Mouse (Mus musculus): ENCODE data around the gene Foxd1. TPM values are rescaled to one million over a fixed set of nuclear protein-coding genes. Genes with fewer than 3 reads are reported as not detected.
A peak's percentile ranks its signal among the peaks of the same experiment; 100 is the strongest.

The Foxd1 gene
- polyA plus RNA-seq, 1 experiment from 2014 or later, result not detected

DNA sequence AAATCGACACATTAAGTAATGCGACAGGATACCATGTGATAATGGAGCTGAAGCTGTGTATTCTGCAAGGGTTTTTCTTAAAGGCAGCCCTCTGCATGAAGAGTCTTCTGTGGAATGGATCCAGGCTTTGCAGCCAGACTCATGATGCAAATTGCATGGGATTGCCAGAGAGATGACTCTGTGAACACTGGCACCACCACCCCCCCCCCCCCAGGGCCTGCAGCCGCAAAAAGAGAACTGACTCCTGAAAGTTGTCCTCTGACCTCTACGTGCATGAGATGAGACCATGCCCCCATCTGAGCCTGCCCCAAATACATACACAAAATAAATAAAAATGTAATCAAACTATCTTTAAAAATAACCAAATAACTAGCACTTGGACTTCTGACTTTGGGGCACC is 4.6 kb upstream of the Foxd1 start:
- 78% methylated on average over 4 of the region's 4 CpGs for WGBS
- no peak for DNase-seq (ENCODE audit: low spot score)
- peaks cover 54% of the 10 kb centered on the region for H3K27me3 ChIP-seq (replicated peaks; ENCODE audit: control insufficient read depth, insufficient read depth, low read length)

DNA sequence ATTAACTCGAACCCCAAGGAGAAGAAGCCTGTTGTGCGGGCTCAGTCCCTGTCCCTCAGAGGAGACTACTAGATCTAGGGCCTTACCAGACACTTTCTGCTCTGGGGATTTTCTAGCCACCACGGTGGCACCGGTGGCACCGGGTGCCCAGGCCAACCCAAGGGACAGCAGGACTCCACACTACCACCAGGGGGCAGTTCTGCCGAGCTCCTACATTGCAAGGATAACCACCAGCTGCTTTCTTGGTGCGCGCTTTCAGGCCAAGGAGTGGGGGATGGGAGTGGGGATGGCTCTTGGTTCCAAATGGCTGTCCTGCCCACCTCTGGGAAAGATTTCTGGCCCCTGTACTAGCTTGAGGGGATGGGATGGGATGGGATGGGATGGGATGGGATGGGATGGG is 2.5 kb upstream of the Foxd1 start:
- Histone ChIP-seq H3K27ac (ENCODE audit: low read depth) (no peak overlapping the region), H3K4me2 (ENCODE audit: low read length) (no peak overlapping the region), H3K4me3 (ENCODE audit: low read depth, low read length) (no peak overlapping the region), H3K27me3 (replicated peaks; ENCODE audit: control insufficient read depth, insufficient read depth, low read length) (peaks cover 73% of the 10 kb centered on the region), H3K4me1 (replicated peaks; ENCODE audit: control insufficient read depth, insufficient read depth, low read length) (peaks cover 21% of the 10 kb centered on the region), H3K9ac (ENCODE audit: low read length) (no peak overlapping the region), H3K36me3 (ENCODE audit: control insufficient read depth, insufficient read depth, low read length) (no peaks in the 10 kb centered on the region), H3K9me3 (ENCODE audit: control insufficient read depth, low read length) (no peaks in the 10 kb centered on the region)
- ATAC-seq (replicated peaks; ENCODE audit: low FRiP score, low TSS enrichment, low read depth) (no peak), DNase-seq (ENCODE audit: low spot score) (no peak)
- 12% methylated on average over 8 of the region's 8 CpGs for WGBS

More for the DNA sequence above, 4.6 kb upstream of the Foxd1 start:
- no peak overlapping the region for H3K4me2 ChIP-seq (ENCODE audit: low read length)
- no peaks in the 10 kb centered on the region for H3K9me3 ChIP-seq (ENCODE audit: control insufficient read depth, low read length)
- H3K4me1 ChIP-seq (replicated peaks; ENCODE audit: control insufficient read depth, insufficient read depth, low read length), result peaks cover 8% of the 10 kb centered on the region
- no peak overlapping the region for H3K4me3 ChIP-seq (ENCODE audit: low read depth, low read length)
- no peak overlapping the region for H3K9ac ChIP-seq (ENCODE audit: low read length)
- H3K36me3 ChIP-seq (ENCODE audit: control insufficient read depth, insufficient read depth, low read length), result no peaks in the 10 kb centered on the region
- ATAC-seq (replicated peaks; ENCODE audit: low FRiP score, low TSS enrichment, low read depth), result no peak
- no peak overlapping the region for H3K27ac ChIP-seq (ENCODE audit: low read depth)

DNA sequence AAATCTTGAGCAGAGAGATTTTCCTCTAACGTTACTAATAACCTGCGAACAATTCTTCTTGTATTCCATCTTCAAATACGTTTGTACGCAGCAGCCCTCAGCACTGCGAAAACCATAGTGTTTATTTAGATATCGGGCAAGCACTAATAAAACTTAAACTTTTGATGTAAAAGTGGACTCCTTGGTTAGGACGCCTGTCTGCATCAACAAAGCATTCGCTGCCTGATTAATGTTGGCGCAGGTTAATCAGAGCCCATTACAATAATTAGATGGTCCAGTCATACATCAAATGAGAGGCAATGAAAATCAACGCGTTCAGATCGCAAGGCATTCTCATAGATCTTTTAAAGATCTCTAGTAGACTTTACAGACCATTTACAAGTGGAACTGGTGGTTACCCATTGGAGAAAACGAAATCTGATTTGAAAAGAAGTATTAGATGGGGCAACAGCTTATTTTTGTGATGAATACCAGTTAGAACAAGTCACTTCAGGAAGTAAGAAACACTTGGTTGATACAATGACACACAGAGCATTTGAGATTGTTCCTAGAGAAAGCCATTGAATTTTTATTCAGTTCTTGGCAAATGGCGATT is 1.6 kb upstream of the Foxd1 start:
- peaks cover 82% of the 10 kb centered on the region for H3K27me3 ChIP-seq (replicated peaks; ENCODE audit: control insufficient read depth, insufficient read depth, low read length)
- no peaks in the 10 kb centered on the region for H3K36me3 ChIP-seq (ENCODE audit: control insufficient read depth, insufficient read depth, low read length)
- no peak overlapping the region for H3K9ac ChIP-seq (ENCODE audit: low read length)
- ATAC-seq (replicated peaks; ENCODE audit: low FRiP score, low TSS enrichment, low read depth), result no peak
- WGBS, result 12% methylated on average over 14 of the region's 14 CpGs
- H3K27ac ChIP-seq (ENCODE audit: low read depth), result no peak overlapping the region
- H3K4me3 ChIP-seq (ENCODE audit: low read depth, low read length), result no peak overlapping the region
- no peaks in the 10 kb centered on the region for H3K9me3 ChIP-seq (ENCODE audit: control insufficient read depth, low read length)
- H3K4me1 ChIP-seq (replicated peaks; ENCODE audit: control insufficient read depth, insufficient read depth, low read length), result peaks cover 21% of the 10 kb centered on the region
- no peak for DNase-seq (ENCODE audit: low spot score)
- H3K4me2 ChIP-seq (ENCODE audit: low read length), result no peak overlapping the region

DNA sequence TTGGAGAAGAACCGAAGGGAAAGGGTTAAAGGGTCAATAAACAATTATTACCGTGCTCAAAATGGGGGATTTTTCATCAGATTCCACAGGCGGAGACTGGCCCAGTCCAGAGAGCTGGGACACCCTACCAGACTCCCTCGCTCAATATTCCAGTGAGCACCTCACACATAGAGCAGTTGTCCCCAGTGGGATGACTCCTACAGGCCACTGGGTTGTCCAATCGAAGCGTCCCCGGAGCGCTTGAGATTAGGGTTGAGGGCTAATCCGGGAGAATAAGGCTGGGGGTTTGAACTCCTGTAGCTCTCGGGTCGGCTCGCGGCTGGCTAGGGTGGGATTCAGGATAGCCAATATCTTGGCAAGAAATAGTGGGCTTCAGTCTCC is 343 bp upstream of the Foxd1 start:
- no peak overlapping the region for H3K27ac ChIP-seq (ENCODE audit: low read depth)
- H3K4me1 ChIP-seq (replicated peaks; ENCODE audit: control insufficient read depth, insufficient read depth, low read length), result peaks cover 21% of the 10 kb centered on the region
- peak overlapping the region; percentile 41 for H3K4me3 ChIP-seq (ENCODE audit: low read depth, low read length)
- H3K4me2 ChIP-seq (ENCODE audit: low read length), result peak overlapping the region; percentile 74
- H3K27me3 ChIP-seq (replicated peaks; ENCODE audit: control insufficient read depth, insufficient read depth, low read length), result peaks cover 92% of the 10 kb centered on the region
- WGBS, result under 1% methylated on average over 13 of the region's 13 CpGs
- no peak for DNase-seq (ENCODE audit: low spot score)
- H3K36me3 ChIP-seq (ENCODE audit: control insufficient read depth, insufficient read depth, low read length), result no peaks in the 10 kb centered on the region
- H3K9me3 ChIP-seq (ENCODE audit: control insufficient read depth, low read length), result no peaks in the 10 kb centered on the region
- 0 out of 2 replicates have a peak, but pooled peaks have one; percentile 19 for ATAC-seq (replicated peaks; ENCODE audit: low FRiP score, low TSS enrichment, low read depth)
- H3K9ac ChIP-seq (ENCODE audit: low read length), result no peak overlapping the region

DNA sequence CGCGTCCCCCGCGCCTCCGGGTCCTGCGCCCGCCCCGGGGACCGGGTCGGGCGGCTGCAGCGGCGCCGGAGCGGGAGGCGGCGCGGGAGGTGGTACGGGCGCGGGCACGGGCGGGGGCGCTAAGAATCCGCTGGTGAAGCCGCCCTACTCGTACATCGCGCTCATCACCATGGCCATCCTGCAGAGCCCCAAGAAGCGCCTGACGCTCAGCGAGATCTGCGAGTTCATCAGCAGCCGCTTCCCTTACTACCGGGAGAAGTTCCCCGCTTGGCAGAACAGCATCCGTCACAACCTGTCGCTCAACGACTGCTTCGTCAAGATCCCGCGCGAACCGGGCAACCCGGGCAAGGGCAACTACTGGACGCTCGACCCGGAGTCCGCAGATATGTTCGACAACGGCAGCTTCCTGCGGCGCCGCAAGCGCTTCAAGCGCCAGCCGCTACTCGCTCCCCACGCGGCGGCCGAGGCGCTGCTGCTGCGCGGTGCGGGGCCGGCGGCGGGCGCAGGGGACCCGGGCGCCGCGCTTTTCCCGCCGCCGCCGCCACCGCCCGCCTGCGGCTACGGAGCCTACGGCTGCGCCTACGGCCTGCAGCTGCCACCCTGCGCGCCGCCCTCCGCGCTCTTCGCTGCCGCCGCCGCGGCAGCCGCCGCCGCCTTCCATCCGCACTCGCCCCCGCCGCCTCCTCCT is 973 bp downstream of the Foxd1 start:
- Histone ChIP-seq H3K36me3 (ENCODE audit: control insufficient read depth, insufficient read depth, low read length) (no peaks in the 10 kb centered on the region), H3K9ac (ENCODE audit: low read length) (0 out of 2 replicates have a peak overlapping the region, but pooled peaks have one; percentile 10), H3K9me3 (ENCODE audit: control insufficient read depth, low read length) (no peaks in the 10 kb centered on the region), H3K4me3 (ENCODE audit: low read depth, low read length) (peak overlapping the region; percentile 41), H3K4me2 (ENCODE audit: low read length) (peak overlapping the region; percentile 74), H3K27me3 (replicated peaks; ENCODE audit: control insufficient read depth, insufficient read depth, low read length) (peaks cover 98% of the 10 kb centered on the region), H3K4me1 (replicated peaks; ENCODE audit: control insufficient read depth, insufficient read depth, low read length) (peaks cover 21% of the 10 kb centered on the region), H3K27ac (ENCODE audit: low read depth) (no peak overlapping the region)
- ATAC-seq (replicated peaks; ENCODE audit: low FRiP score, low TSS enrichment, low read depth) (no peak), DNase-seq (ENCODE audit: low spot score) (peak; percentile 87)
- WGBS, result under 1% methylated on average over 91 of the region's 102 CpGs

DNA sequence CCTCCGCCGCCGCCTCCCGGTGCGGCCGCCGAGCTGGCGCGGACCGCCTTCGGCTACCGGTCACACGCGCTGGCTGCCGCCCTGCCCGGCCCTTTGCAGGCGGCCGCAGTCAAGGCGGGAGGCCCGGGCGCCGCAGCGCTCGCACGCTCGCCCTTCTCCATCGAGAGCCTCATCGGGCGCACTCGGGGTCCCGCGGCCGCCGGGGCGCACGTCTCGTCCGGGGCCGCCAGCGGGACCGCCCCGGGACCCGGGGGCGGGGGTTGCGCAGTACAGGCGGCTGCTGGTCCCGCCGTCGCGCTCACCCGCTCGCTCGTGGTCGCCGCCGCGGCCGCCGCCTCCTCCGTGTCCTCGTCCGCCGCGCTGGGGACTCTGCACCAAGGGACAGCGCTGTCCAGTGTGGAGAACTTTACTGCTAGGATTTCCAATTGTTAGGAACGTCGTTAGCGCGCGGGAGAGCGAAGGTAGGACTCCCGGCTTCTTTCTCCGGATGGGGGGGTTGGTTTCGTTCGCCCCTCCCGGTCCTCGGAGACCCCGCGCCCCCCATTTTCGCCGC is 1.6 kb downstream of the Foxd1 start:
- DNase-seq (ENCODE audit: low spot score) (peak; percentile 78), ATAC-seq (replicated peaks; ENCODE audit: low FRiP score, low TSS enrichment, low read depth) (0 out of 2 replicates have a peak, but pooled peaks have one; percentile 22)
- Histone ChIP-seq H3K4me2 (ENCODE audit: low read length) (peak overlapping the region; percentile 74), H3K27me3 (replicated peaks; ENCODE audit: control insufficient read depth, insufficient read depth, low read length) (peaks cover 98% of the 10 kb centered on the region), H3K27ac (ENCODE audit: low read depth) (no peak overlapping the region), H3K9me3 (ENCODE audit: control insufficient read depth, low read length) (no peaks in the 10 kb centered on the region), H3K4me1 (replicated peaks; ENCODE audit: control insufficient read depth, insufficient read depth, low read length) (peaks cover 21% of the 10 kb centered on the region), H3K36me3 (ENCODE audit: control insufficient read depth, insufficient read depth, low read length) (no peaks in the 10 kb centered on the region), H3K4me3 (ENCODE audit: low read depth, low read length) (peak overlapping the region; percentile 41), H3K9ac (ENCODE audit: low read length) (0 out of 2 replicates have a peak overlapping the region, but pooled peaks have one; percentile 10)
- under 1% methylated on average over 78 of the region's 81 CpGs for WGBS

DNA sequence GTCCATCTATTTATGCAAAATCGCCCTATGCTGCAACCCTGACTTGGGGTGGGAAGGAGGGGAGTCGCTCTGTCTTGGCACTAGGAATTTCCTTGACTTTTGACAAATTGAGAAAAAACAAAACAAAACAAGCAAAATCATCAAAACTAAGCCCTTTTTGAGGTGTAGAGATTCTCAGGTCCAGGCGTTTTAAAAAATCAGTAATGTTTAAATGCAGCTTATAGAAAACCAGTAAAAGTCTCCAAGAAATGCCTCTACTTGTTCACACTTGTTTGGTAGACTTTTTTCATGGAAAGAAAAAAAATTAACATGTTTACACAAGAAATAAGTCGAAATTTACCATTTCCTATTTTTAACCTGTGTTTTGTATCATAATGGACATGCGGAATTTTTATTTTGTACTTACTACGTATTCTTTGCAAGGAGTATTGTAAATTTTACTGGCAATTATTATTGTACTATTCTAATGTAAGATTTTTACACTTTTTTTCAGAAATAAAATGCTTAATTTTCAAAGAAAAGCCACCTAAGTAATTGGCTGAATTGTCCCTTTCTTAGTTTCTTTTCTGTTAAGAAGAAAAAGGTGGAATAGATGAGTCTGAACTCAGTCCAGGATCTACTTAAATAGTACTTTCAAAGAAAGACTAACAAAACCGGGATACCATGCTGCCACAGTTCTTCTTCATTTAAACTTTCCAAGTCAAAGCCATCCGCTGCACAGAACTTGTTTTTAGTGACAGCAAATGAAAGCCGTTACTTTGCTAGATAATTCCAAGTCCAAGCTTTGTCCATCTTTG is 2.3 kb downstream of the Foxd1 start:
- H3K9me3 ChIP-seq (ENCODE audit: control insufficient read depth, low read length), result no peaks in the 10 kb centered on the region
- DNase-seq (ENCODE audit: low spot score) (peak; percentile 62), ATAC-seq (replicated peaks; ENCODE audit: low FRiP score, low TSS enrichment, low read depth) (no peak)
- no peak overlapping the region for H3K4me3 ChIP-seq (ENCODE audit: low read depth, low read length)
- H3K9ac ChIP-seq (ENCODE audit: low read length), result no peak overlapping the region
- H3K36me3 ChIP-seq (ENCODE audit: control insufficient read depth, insufficient read depth, low read length), result no peaks in the 10 kb centered on the region
- 5% methylated on average over 9 of the region's 9 CpGs for WGBS
- H3K27ac ChIP-seq (ENCODE audit: low read depth), result no peak overlapping the region
- H3K4me2 ChIP-seq (ENCODE audit: low read length), result no peak overlapping the region
- H3K4me1 ChIP-seq (replicated peaks; ENCODE audit: control insufficient read depth, insufficient read depth, low read length), result peaks cover 21% of the 10 kb centered on the region
- peaks cover 98% of the 10 kb centered on the region for H3K27me3 ChIP-seq (replicated peaks; ENCODE audit: control insufficient read depth, insufficient read depth, low read length)

DNA sequence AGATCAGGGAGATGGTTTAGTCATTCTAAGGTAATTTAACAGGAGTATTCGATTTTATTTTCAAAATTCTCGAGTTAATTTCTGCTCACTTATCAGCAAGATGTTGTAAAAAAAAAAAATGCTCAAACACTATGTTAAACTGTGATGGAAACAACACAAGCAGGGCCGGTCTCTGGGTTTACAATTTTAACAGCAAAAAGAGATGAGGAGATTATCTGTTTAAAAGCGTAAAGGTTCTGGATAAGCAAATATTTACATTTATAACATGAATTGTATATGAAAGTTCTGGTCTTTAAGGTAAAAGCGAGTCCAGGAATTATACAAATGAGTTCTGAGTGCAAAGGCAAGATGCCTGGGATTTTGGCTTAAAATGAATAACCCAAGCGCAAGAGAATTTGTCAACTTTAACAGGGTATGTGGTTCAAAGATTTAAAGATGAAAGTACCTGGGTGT is 3.0 kb downstream of the Foxd1 start:
- WGBS, result 6% methylated on average over 6 of the region's 6 CpGs
- Histone ChIP-seq H3K36me3 (ENCODE audit: control insufficient read depth, insufficient read depth, low read length) (no peaks in the 10 kb centered on the region), H3K4me2 (ENCODE audit: low read length) (no peak overlapping the region), H3K9ac (ENCODE audit: low read length) (no peak overlapping the region), H3K9me3 (ENCODE audit: control insufficient read depth, low read length) (no peaks in the 10 kb centered on the region), H3K4me3 (ENCODE audit: low read depth, low read length) (no peak overlapping the region), H3K27me3 (replicated peaks; ENCODE audit: control insufficient read depth, insufficient read depth, low read length) (peaks cover 95% of the 10 kb centered on the region), H3K4me1 (replicated peaks; ENCODE audit: control insufficient read depth, insufficient read depth, low read length) (peaks cover 21% of the 10 kb centered on the region), H3K27ac (ENCODE audit: low read depth) (no peak overlapping the region)
- DNase-seq (ENCODE audit: low spot score) (no peak), ATAC-seq (replicated peaks; ENCODE audit: low FRiP score, low TSS enrichment, low read depth) (no peak)

Measured in intestine, embryonic 14.5 days (tissue).